Mouse (Mus musculus) MEL (cell line): ENCODE results near the gene Htt. TPM values are rescaled to one million over a fixed set of nuclear protein-coding genes. Genes with fewer than 3 reads are reported as not detected.

ENCODE experiments used
- DNase-seq: peaks from one replicate; pipeline ENCODE4 v3.0.0; 2011; ENCODE audit warnings: low read depth, low spot score
- H3K27ac ChIP-seq: 2 replicates; pipeline ENCODE4 v1.5.1; 2012; ENCODE audit warnings: low read depth, mild to moderate bottlenecking, control low read depth, low read length, moderate library complexity; ENCODE audit not compliant: control insufficient read depth
- H3K27me3 ChIP-seq, 2 experiments: fragments of 150-350 bp in 1 of 2; sonication (generic) in 1 of 2; 2 replicates each; pipeline ENCODE4 v1.6.1; 2012; ENCODE audit warnings: low read length in 2 of 2, mild to moderate bottlenecking in 2 of 2, improper control_type of control experiment in 1 of 2, moderate library complexity in 1 of 2; ENCODE audit not compliant: insufficient read depth in 2 of 2, control insufficient read depth in 1 of 2
- H3K36me3 ChIP-seq, 2 experiments: 2 replicates each; pipeline ENCODE4 v1.6.1; 2012 to 2014; ENCODE audit warnings: low read length in 2 of 2, improper control_type of control experiment in 1 of 2, inconsistent platforms in 1 of 2, mild to moderate bottlenecking in 1 of 2; ENCODE audit not compliant: insufficient read depth in 2 of 2, control insufficient read depth in 1 of 2
- H3K4me1 ChIP-seq, 2 experiments: fragments of 150-350 bp in 1 of 2; sonication (generic) in 1 of 2; 2 replicates each; pipeline ENCODE4 v1.6.1; 2012; ENCODE audit warnings: low read length in 2 of 2, improper control_type of control experiment in 1 of 2, mild to moderate bottlenecking in 1 of 2; ENCODE audit not compliant: insufficient read depth in 2 of 2, control insufficient read depth in 1 of 2
- H3K4me3 ChIP-seq, 2 experiments: fragments of 150-350 bp in 1 of 2; sonication (generic) in 1 of 2; 2 replicates each; pipeline ENCODE4 v1.5.1; 2012; ENCODE audit warnings: low read depth in 2 of 2, low read length in 2 of 2, mild to moderate bottlenecking in 2 of 2, moderate library complexity in 2 of 2, control low read depth in 1 of 2, improper control_type of control experiment in 1 of 2; ENCODE audit not compliant: control insufficient read depth in 1 of 2, insufficient read depth in 1 of 2
- H3K79me2 ChIP-seq: 2 replicates; pipeline ENCODE4 v1.6.1; 2012; ENCODE audit warnings: mild to moderate bottlenecking, low read length, moderate library complexity; ENCODE audit not compliant: control insufficient read depth, poor library complexity, insufficient read depth
- H3K9ac ChIP-seq: 2 replicates; pipeline ENCODE4 v1.6.1; 2012; ENCODE audit warnings: low read depth, mild to moderate bottlenecking, control low read depth, low read length, moderate library complexity; ENCODE audit not compliant: control insufficient read depth, poor library complexity, severe bottlenecking
- H3K9me3 ChIP-seq: fragments of 150-350 bp; sonication (generic); replicated peaks from 2 replicates; pipeline ENCODE4 v1.6.1; 2012; ENCODE audit warnings: mild to moderate bottlenecking, low read length, improper control_type of control experiment, moderate library complexity; ENCODE audit not compliant: insufficient read depth
- CHD1 ChIP-seq: IDR thresholded peaks from 2 replicates; pipeline ENCODE4 v1.6.1; 2012; ENCODE audit warnings: low read depth, mild to moderate bottlenecking, inconsistent platforms, low read length, improper control_type of control experiment
- CHD2 ChIP-seq: IDR thresholded peaks from 2 replicates; pipeline ENCODE4 v1.6.1; 2011; ENCODE audit warnings: low read length, improper control_type of control experiment
- E2F4 ChIP-seq: IDR thresholded peaks from 2 replicates; pipeline ENCODE4 v1.6.1; 2011; ENCODE audit warnings: low read depth, low read length, improper control_type of control experiment, borderline replicate concordance
- GABPA ChIP-seq: IDR thresholded peaks from 2 replicates; pipeline ENCODE4 v1.6.1; 2012; ENCODE audit warnings: low read depth, mild to moderate bottlenecking, inconsistent platforms, low read length, improper control_type of control experiment, moderate library complexity
- MAX ChIP-seq: IDR thresholded peaks from 2 replicates; pipeline ENCODE4 v1.6.1; 2011; ENCODE audit warnings: low read length, improper control_type of control experiment
- MAZ ChIP-seq: IDR thresholded peaks from 2 replicates; pipeline ENCODE4 v1.6.1; 2012; ENCODE audit warnings: low read depth, mild to moderate bottlenecking, inconsistent platforms, low read length, improper control_type of control experiment
- MYC ChIP-seq: IDR thresholded peaks from 2 replicates; pipeline ENCODE4 v1.6.1; 2011; ENCODE audit warnings: low read depth, mild to moderate bottlenecking, low read length, improper control_type of control experiment, moderate library complexity
- POLR2AphosphoS5 ChIP-seq: IDR thresholded peaks from 2 replicates; pipeline ENCODE4 v1.6.1; 2012; ENCODE audit warnings: low read depth, borderline replicate concordance, mild to moderate bottlenecking, inconsistent platforms, low read length, moderate library complexity, mixed read lengths
- RAD21 ChIP-seq: IDR thresholded peaks from 2 replicates; pipeline ENCODE4 v1.6.1; 2011; ENCODE audit warnings: mild to moderate bottlenecking, low read depth, low read length, improper control_type of control experiment
- SIN3A ChIP-seq: IDR thresholded peaks from 2 replicates; pipeline ENCODE4 v1.6.1; 2012; ENCODE audit warnings: low read length, improper control_type of control experiment, inconsistent platforms
- TAL1 ChIP-seq: IDR thresholded peaks from 2 replicates; pipeline ENCODE4 v1.6.1; 2012; ENCODE audit warnings: mild to moderate bottlenecking, inconsistent platforms, low read length, moderate library complexity, mixed read lengths
- TBP ChIP-seq: IDR thresholded peaks from 2 replicates; pipeline ENCODE4 v1.8.0; 2011; ENCODE audit warnings: low read depth, low read length, improper control_type of control experiment
- UBTF ChIP-seq: IDR thresholded peaks from 2 replicates; pipeline ENCODE4 v1.6.1; 2012; ENCODE audit warnings: low read depth, mild to moderate bottlenecking, inconsistent platforms, low read length, improper control_type of control experiment, moderate library complexity, borderline replicate concordance; ENCODE audit not compliant: insufficient read depth
- USF1 ChIP-seq: IDR thresholded peaks from 2 replicates; pipeline ENCODE4 v1.6.1; 2014; ENCODE audit warnings: low read depth, mild to moderate bottlenecking, inconsistent platforms, low read length, improper control_type of control experiment, moderate library complexity
- USF2 ChIP-seq, 2 experiments: IDR thresholded peaks; 2 replicates each; pipeline ENCODE4 v1.6.1; 2011 to 2012; ENCODE audit warnings: improper control_type of control experiment in 2 of 2, low read length in 2 of 2, borderline replicate concordance in 1 of 2, inconsistent platforms in 1 of 2, low read depth in 1 of 2, mild to moderate bottlenecking in 1 of 2; ENCODE audit not compliant: insufficient read depth in 1 of 2
- ZC3H11A ChIP-seq: IDR thresholded peaks from 2 replicates; pipeline ENCODE4 v1.6.1; 2012; ENCODE audit warnings: low read depth, mild to moderate bottlenecking, inconsistent platforms, low read length, improper control_type of control experiment
- ZKSCAN1 ChIP-seq: IDR thresholded peaks from 2 replicates; pipeline ENCODE4 v1.6.1; 2012; ENCODE audit warnings: low read depth, mild to moderate bottlenecking, inconsistent platforms, low read length, improper control_type of control experiment, moderate library complexity
- polyA plus RNA-seq, 2 experiments: library from polyadenylated mRNA; stranded (reverse) in 1 of 2; unstranded in 1 of 2; fragments of >175 nt in 1 of 2; fragments of >200 nt in 1 of 2; gene quantifications; 2 replicates each; pipeline versions ENCODE4 v1.2.1 to v1.2.4; 2012; ENCODE audit warnings: low replicate concordance in 2 of 2, low read depth in 1 of 2; ENCODE audit not compliant: insufficient read length in 2 of 2, insufficient read depth in 1 of 2, missing spikeins in 1 of 2
- total RNA-seq: library from RNA; depleted of rRNA; stranded (reverse); fragments of 300-350 nt; gene quantifications from 2 replicates; pipeline ENCODE4 v1.2.3, GENCODE M21; 2012

Htt gene
- total and polyA plus RNA-seq, 3 experiments = 27.0 to 33.0 TPM; not detected in 1

DNA sequence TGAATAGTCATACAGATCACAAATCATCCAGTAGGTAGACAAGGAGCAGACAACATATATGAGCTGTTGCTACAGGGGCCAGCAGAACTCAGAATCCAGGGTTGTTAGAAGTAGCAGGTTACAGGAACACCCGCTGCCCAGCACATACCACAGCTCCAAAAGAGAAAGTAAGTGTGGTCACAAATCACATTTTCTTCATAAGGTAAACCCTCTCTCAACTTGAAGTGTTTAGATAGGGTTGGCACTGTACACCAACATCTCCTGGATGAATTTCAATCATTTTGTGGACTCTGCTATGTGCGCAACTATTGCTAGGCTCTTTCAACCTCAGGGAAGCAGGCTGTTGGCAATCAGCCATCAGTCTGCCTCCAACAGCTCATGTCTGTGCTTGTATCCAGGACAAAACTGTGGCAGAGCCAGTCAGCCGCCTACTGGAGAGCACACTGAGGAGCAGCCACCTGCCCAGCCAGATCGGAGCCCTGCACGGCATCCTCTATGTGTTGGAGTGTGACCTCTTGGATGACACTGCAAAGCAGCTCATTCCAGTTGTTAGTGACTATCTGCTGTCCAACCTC is 141.4 kb downstream of the Htt start:
- H3K9me3 ChIP-seq = no peaks in the 10 kb centered on the region
- H3K4me3 ChIP-seq = no peak overlapping the region
- no peaks in the 10 kb centered on the region for H3K79me2 ChIP-seq
- TF ChIP-seq USF1 (no peak), E2F4 (no peak), TAL1 (no peak), MAX (no peak), ZC3H11A (no peak), USF2 (IDR thresholded peaks at IDR 0.05; ENCODE audit: borderline replicate concordance in 1 of 2, insufficient read depth in 1 of 2, low read depth in 1 of 2, low read length in 2 of 2) (no peak), CHD2 (no peak), SIN3A (no peak), UBTF (no peak), RAD21 (no peak), MYC (no peak), GABPA (no peak), MAZ (no peak), POLR2AphosphoS5 (no peak)
- H3K4me1 ChIP-seq = no peaks in the 10 kb centered on the region
- no peak overlapping the region for H3K9ac ChIP-seq
- no peaks in the 10 kb centered on the region for H3K27me3 ChIP-seq
- DNase-seq = no peak
- peaks cover 0 to 27% of the 10 kb centered on the region in 2 experiments; a peak in 2 of 4 replicates for H3K36me3 ChIP-seq
- no peak overlapping the region for H3K27ac ChIP-seq

- no peak overlapping the region for H3K27ac ChIP-seq
- H3K9me3 ChIP-seq = no peaks in the 10 kb centered on the region
- H3K4me3 ChIP-seq = no peak overlapping the region
- H3K36me3 ChIP-seq = peaks cover 0 to 25% of the 10 kb centered on the region in 2 experiments; a peak in 2 of 4 replicates
- H3K27me3 ChIP-seq = no peaks in the 10 kb centered on the region
- TF ChIP-seq CHD1 (no peak), CHD2 (no peak), ZKSCAN1 (no peak), TAL1 (no peak), SIN3A (no peak), TBP (no peak)
- no peak overlapping the region for H3K9ac ChIP-seq
- no peaks in the 10 kb centered on the region for H3K4me1 ChIP-seq
- H3K79me2 ChIP-seq = no peaks in the 10 kb centered on the region
- no peak for DNase-seq
These were observed 142.9 kb downstream of the Htt start for GRCm38 (mm10) chr5:34904412-34904811.
